8 mouse cellular contexts compared by ENCODE assay signal in genomic region chr19:38030673-38031137, GRCm38 (mm10). TPM values are rescaled to one million over a fixed set of nuclear protein-coding genes. Genes with fewer than 3 reads are reported as not detected.
DNase-seq lines count a peak whose midpoint lies in the region; ATAC-seq lines count a peak whose summit lies in the region.

No protein-coding gene starts in this region.

- peak; percentile 86 for ATAC-seq in forebrain, embryonic 15.5 days (replicated peaks)
- no peak for ATAC-seq in hindbrain, embryonic 12.5 days (ENCODE audit: low FRiP score)
- ATAC-seq in limb, embryonic 13.5 days (ENCODE audit: low FRiP score, low read depth): peak; percentile 74; the same call in 1 of the 2 replicates
- ATAC-seq in midbrain, embryonic 12.5 days (ENCODE audit: low FRiP score, low read depth): peak; percentile 60; the same call in 1 of the 2 replicates
- no peak for ATAC-seq in erythroblast, adult 5-6 weeks (replicated peaks; ENCODE audit: low FRiP score, poor library complexity, severe bottlenecking)

- H3K4me2 ChIP-seq in forebrain, embryonic 15.5 days (replicated peaks): peak overlapping the region; percentile 25; the same call in 1 of the 2 replicates
- peak overlapping the region; percentile 28; the same call in 1 of the 2 replicates for H3K4me2 ChIP-seq in hindbrain, embryonic 12.5 days (replicated peaks)
- H3K4me2 ChIP-seq in limb, embryonic 13.5 days (replicated peaks): peak overlapping the region; percentile 42
- H3K4me2 ChIP-seq in midbrain, embryonic 12.5 days (replicated peaks): no peak overlapping the region

- H3K27ac ChIP-seq in forebrain, embryonic 15.5 days (replicated peaks): no peak overlapping the region
- H3K27ac ChIP-seq in hindbrain, embryonic 12.5 days: no peak overlapping the region
- H3K27ac ChIP-seq in limb, embryonic 13.5 days: no peak overlapping the region
- no peak overlapping the region for H3K27ac ChIP-seq in midbrain, embryonic 12.5 days (replicated peaks)

- DNase-seq in gastrocnemius, adult 18-20 months (ENCODE audit: low spot score): peak; percentile 51
- DNase-seq in gastrocnemius, adult 8-10 months (ENCODE audit: low spot score in 2 of 2): no peak
- peak; percentile 58 for DNase-seq in ZHBTc4 (ENCODE audit: low read depth, low spot score)

- no peaks in the 10 kb centered on the region for H3K9me3 ChIP-seq in forebrain, embryonic 15.5 days
- no peaks in the 10 kb centered on the region for H3K9me3 ChIP-seq in hindbrain, embryonic 12.5 days (replicated peaks)
- H3K9me3 ChIP-seq in limb, embryonic 13.5 days: no peaks in the 10 kb centered on the region
- no peaks in the 10 kb centered on the region for H3K9me3 ChIP-seq in midbrain, embryonic 12.5 days

- H3K36me3 ChIP-seq in forebrain, embryonic 15.5 days: no peaks in the 10 kb centered on the region
- no peaks in the 10 kb centered on the region for H3K36me3 ChIP-seq in hindbrain, embryonic 12.5 days
- H3K36me3 ChIP-seq in limb, embryonic 13.5 days: no peaks in the 10 kb centered on the region
- H3K36me3 ChIP-seq in midbrain, embryonic 12.5 days: no peaks in the 10 kb centered on the region

- H3K4me1 ChIP-seq in forebrain, embryonic 15.5 days: 0 out of 2 replicates have a peak, but pooled peaks cover 4% of the 10 kb centered on the region
- peaks cover 3% of the 10 kb centered on the region; the same call in 1 of the 2 replicates for H3K4me1 ChIP-seq in hindbrain, embryonic 12.5 days
- peaks cover 28% of the 10 kb centered on the region for H3K4me1 ChIP-seq in limb, embryonic 13.5 days
- no peaks in the 10 kb centered on the region for H3K4me1 ChIP-seq in midbrain, embryonic 12.5 days

- no peak overlapping the region for H3K4me3 ChIP-seq in forebrain, embryonic 15.5 days
- H3K4me3 ChIP-seq in hindbrain, embryonic 12.5 days: no peak overlapping the region
- H3K4me3 ChIP-seq in limb, embryonic 13.5 days: no peak overlapping the region
- no peak overlapping the region for H3K4me3 ChIP-seq in midbrain, embryonic 12.5 days

- no peak overlapping the region for H3K9ac ChIP-seq in forebrain, embryonic 15.5 days (replicated peaks)
- H3K9ac ChIP-seq in hindbrain, embryonic 12.5 days: no peak overlapping the region
- no peak overlapping the region for H3K9ac ChIP-seq in limb, embryonic 13.5 days
- no peak overlapping the region for H3K9ac ChIP-seq in midbrain, embryonic 12.5 days (replicated peaks)

- WGBS in forebrain, embryonic 15.5 days: 6% methylated on average over 12 of the region's 23 CpGs
- WGBS in hindbrain, embryonic 12.5 days: 20% methylated on average over 14 of the region's 23 CpGs
- WGBS in limb, embryonic 13.5 days: 1% methylated on average over 3 of the region's 23 CpGs
- 4% methylated on average over 18 of the region's 23 CpGs for WGBS in midbrain, embryonic 12.5 days

- H3K27me3 ChIP-seq in forebrain, embryonic 15.5 days: no peaks in the 10 kb centered on the region
- H3K27me3 ChIP-seq in hindbrain, embryonic 12.5 days: 0 out of 2 replicates have a peak, but pooled peaks cover 4% of the 10 kb centered on the region
- no peaks in the 10 kb centered on the region for H3K27me3 ChIP-seq in limb, embryonic 13.5 days
- 0 out of 2 replicates have a peak, but pooled peaks cover 12% of the 10 kb centered on the region for H3K27me3 ChIP-seq in midbrain, embryonic 12.5 days

RNA-seq across cellular contexts. Expression of gene Myof, which starts 12.7 kb away (rescaled TPM):
- 1 to 10 TPM; 4.1 to 5.3 TPM for total RNA-seq in gastrocnemius, adult 18-20 months (2021)
- 1 to 10 TPM; 4.0 to 5.8 (median 5.0) TPM for total RNA-seq in gastrocnemius, adult 8-10 months (2022)
- 1.4 and 1.7 TPM in 2 replicates for polyA plus RNA-seq in forebrain, embryonic 15.5 days (2015; fragmentation: Nextera tagmentation; extraction: Ambion mirVana)
- polyA plus RNA-seq in hindbrain, embryonic 12.5 days (2016; fragmentation: Nextera tagmentation; extraction: Ambion mirVana): 6.9 and 9.5 TPM in 2 replicates
- 12.6 and 14.2 TPM in 2 replicates for polyA plus RNA-seq in limb, embryonic 13.5 days (2015; fragmentation: Nextera tagmentation; extraction: Ambion mirVana)
- polyA plus RNA-seq in midbrain, embryonic 12.5 days (2016; fragmentation: Nextera tagmentation; extraction: Ambion mirVana): 4.8 and 5.5 TPM in 2 replicates
- total RNA-seq in erythroblast, adult 5-6 weeks (2015; ENCODE audit: low replicate concordance): 0.96 and 7.7 TPM in 2 replicates
- total RNA-seq in erythroblast, adult 5-6 weeks (2017; ENCODE audit: low replicate concordance): 0.70 and 1.5 TPM in 2 replicates

RNA-seq across cellular contexts. Expression of gene Cep55, which starts 24.1 kb away (rescaled TPM):
- total RNA-seq in gastrocnemius, adult 18-20 months (2021): not detected
- total RNA-seq in gastrocnemius, adult 8-10 months (2022): not detected
- 16.6 and 17.9 TPM in 2 replicates for polyA plus RNA-seq in forebrain, embryonic 15.5 days (2015; fragmentation: Nextera tagmentation; extraction: Ambion mirVana)
- polyA plus RNA-seq in hindbrain, embryonic 12.5 days (2016; fragmentation: Nextera tagmentation; extraction: Ambion mirVana): 26.8 TPM in 2 replicates
- 19.2 and 21.5 TPM in 2 replicates for polyA plus RNA-seq in limb, embryonic 13.5 days (2015; fragmentation: Nextera tagmentation; extraction: Ambion mirVana)
- polyA plus RNA-seq in midbrain, embryonic 12.5 days (2016; fragmentation: Nextera tagmentation; extraction: Ambion mirVana): 41.8 and 42.7 TPM in 2 replicates
- 13.6 and 16.5 TPM in 2 replicates for total RNA-seq in erythroblast, adult 5-6 weeks (2015; ENCODE audit: low replicate concordance)
- 6.8 and 17.1 TPM in 2 replicates for total RNA-seq in erythroblast, adult 5-6 weeks (2017; ENCODE audit: low replicate concordance)

Comparison
In these comparisons a context has a peak if more than half of its experiments do, and no peak if none do; other contexts are left out.
1. DNase-seq: peak in gastrocnemius, adult 18-20 months (single experiment) and ZHBTc4 (single experiment); none in gastrocnemius, adult 8-10 months (0 of 2).
2. ATAC-seq: peak in forebrain, embryonic 15.5 days (single experiment), limb, embryonic 13.5 days (single experiment) and midbrain, embryonic 12.5 days (single experiment); none in hindbrain, embryonic 12.5 days (single experiment) and erythroblast, adult 5-6 weeks (single experiment).